Mouse (Mus musculus): Measurements from ENCODE around the gene Nisch. TPM values are rescaled to one million over a fixed set of nuclear protein-coding genes. Genes with fewer than 3 reads are reported as not detected.

The Nisch gene
- total RNA-seq, 1 experiment = 169 TPM

DNA sequence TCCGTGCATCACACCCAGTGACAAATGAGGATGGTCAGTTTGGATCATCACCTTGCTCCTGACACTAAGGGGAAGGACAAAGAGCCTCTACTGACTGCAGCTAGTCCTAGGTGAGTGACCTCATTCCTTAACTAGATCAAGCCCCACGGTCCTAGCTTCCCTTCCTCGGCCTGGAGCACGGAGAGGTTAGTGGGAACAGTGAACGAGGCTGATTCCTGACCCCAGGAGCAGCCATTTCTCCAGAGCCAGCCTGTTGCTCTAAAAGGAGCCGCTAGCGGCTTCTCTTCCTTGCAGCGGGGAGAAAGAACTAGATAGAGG lies 11.5 kb downstream of the Nisch start:
- Histone ChIP-seq H3K4me1 (ENCODE audit: control insufficient read depth in 2 of 2, insufficient read depth in 2 of 2, low read length in 2 of 2, poor library complexity in 1 of 2) (peaks cover 2 to 7% of the 10 kb centered on the region in 2 experiments; a peak in 2 of 4 replicates), H3K27ac (ENCODE audit: insufficient read depth, low read depth, low read length, poor library complexity, severe bottlenecking) (no peak overlapping the region), H3K36me3 (ENCODE audit: control insufficient read depth, insufficient read depth, low read length, poor library complexity, severe bottlenecking) (peaks cover 32% of the 10 kb centered on the region), H3K9ac (ENCODE audit: insufficient read depth, low read depth, low read length, poor library complexity, severe bottlenecking) (peak overlapping the region; percentile 99), H3K4me3 (ENCODE audit: insufficient read depth in 1 of 2, low read depth in 1 of 2, low read length in 2 of 2, poor library complexity in 1 of 2, severe bottlenecking in 1 of 2) (peak overlapping the region; percentile 90 to 98), H3K9me3 (ENCODE audit: control insufficient read depth, insufficient read depth, low read depth, low read length) (no peaks in the 10 kb centered on the region)
- DNase-seq (ENCODE audit: low read depth, low spot score) = no peak
- TF ChIP-seq CHD2 (IDR thresholded peaks at IDR 0.05; ENCODE audit: low read depth, low read length) (no peak), MAFK (IDR thresholded peaks at IDR 0.05; ENCODE audit: insufficient read depth, low read depth, low read length) (no peak), ZC3H11A (IDR thresholded peaks at IDR 0.05; ENCODE audit: borderline replicate concordance, low read depth, low read length) (no peak), ZNF384 (IDR thresholded peaks at IDR 0.05; ENCODE audit: low read depth, low read length) (no peak), HCFC1 (IDR thresholded peaks at IDR 0.05; ENCODE audit: borderline replicate concordance, insufficient read depth, low read length) (no peak)
- in situ Hi-C loops (cut with MboI; ENCODE audit: low sequenced_read_pairs in 2 of 2, unreplicated experiment in 2 of 2) = no loop called here

DNA sequence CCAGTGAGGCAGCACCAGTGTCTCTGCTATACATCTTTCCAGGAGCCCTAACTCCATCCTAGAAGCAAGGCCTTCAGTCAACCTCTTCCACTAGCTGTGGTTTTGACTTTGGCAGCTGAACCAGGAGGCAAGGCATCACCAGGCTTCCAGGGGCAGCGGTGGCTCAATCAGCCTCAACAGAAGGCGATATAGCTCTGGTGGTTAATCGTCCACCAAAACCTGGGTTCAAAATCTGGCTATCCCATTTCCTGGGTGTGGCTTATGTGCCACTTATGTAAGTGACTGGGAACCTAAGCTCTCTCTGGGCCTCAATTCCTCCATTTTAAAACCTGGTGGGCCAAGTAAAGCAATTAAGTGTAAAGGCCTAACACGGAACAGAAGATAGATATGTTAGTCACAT lies 11.9 kb downstream of the Nisch start:
- no peak for DNase-seq (ENCODE audit: low read depth, low spot score)
- H3K36me3 ChIP-seq (ENCODE audit: control insufficient read depth, insufficient read depth, low read length, poor library complexity, severe bottlenecking) = peaks cover 32% of the 10 kb centered on the region
- H3K4me1 ChIP-seq (ENCODE audit: control insufficient read depth in 2 of 2, insufficient read depth in 2 of 2, low read length in 2 of 2, poor library complexity in 1 of 2) = peaks cover 2 to 7% of the 10 kb centered on the region in 2 experiments; a peak in 2 of 4 replicates
- H3K9ac ChIP-seq (ENCODE audit: insufficient read depth, low read depth, low read length, poor library complexity, severe bottlenecking) = peak overlapping the region; percentile 99; the same call in 1 of the 2 replicates
- in situ Hi-C loops (cut with MboI; ENCODE audit: low sequenced_read_pairs in 2 of 2, unreplicated experiment in 2 of 2) = no loop called here
- H3K4me3 ChIP-seq (ENCODE audit: insufficient read depth in 1 of 2, low read depth in 1 of 2, low read length in 2 of 2, poor library complexity in 1 of 2, severe bottlenecking in 1 of 2) = peak overlapping the region; percentile 90 to 98
- no peak overlapping the region for H3K27ac ChIP-seq (ENCODE audit: insufficient read depth, low read depth, low read length, poor library complexity, severe bottlenecking)
- TF ChIP-seq MAFK (IDR thresholded peaks at IDR 0.05; ENCODE audit: insufficient read depth, low read depth, low read length) = no peak
- TF ChIP-seq ZNF384 (IDR thresholded peaks at IDR 0.05; ENCODE audit: low read depth, low read length) = no peak
- no peak for TF ChIP-seq ZC3H11A (IDR thresholded peaks at IDR 0.05; ENCODE audit: borderline replicate concordance, low read depth, low read length)
- no peak for TF ChIP-seq HCFC1 (IDR thresholded peaks at IDR 0.05; ENCODE audit: borderline replicate concordance, insufficient read depth, low read length)
- no peak for TF ChIP-seq CHD2 (IDR thresholded peaks at IDR 0.05; ENCODE audit: low read depth, low read length)
- H3K9me3 ChIP-seq (ENCODE audit: control insufficient read depth, insufficient read depth, low read depth, low read length) = no peaks in the 10 kb centered on the region

DNA sequence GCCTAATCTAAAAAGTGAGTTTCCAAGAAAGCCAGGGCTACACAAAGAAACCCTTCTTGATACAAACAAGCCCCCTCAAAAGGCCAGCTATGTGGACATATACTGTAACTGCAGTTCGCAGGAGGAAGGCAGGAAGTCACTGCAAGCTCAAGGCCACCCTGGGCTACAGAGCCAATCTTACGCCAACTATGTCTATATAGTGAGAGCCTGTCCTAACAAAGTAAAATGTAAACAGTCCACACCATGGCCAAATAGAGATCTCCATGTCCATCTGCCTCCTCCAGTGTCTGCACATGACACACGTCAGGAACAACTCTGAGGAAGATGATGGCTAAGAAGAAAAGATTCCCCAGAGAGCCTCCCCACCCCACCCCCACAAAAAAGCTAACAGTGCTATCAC lies 16.7 kb downstream of the Nisch start:
- Histone ChIP-seq H3K9ac (ENCODE audit: insufficient read depth, low read depth, low read length, poor library complexity, severe bottlenecking) (no peak overlapping the region), H3K9me3 (ENCODE audit: control insufficient read depth, insufficient read depth, low read depth, low read length) (no peaks in the 10 kb centered on the region), H3K4me1 (ENCODE audit: control insufficient read depth in 2 of 2, insufficient read depth in 2 of 2, low read length in 2 of 2, poor library complexity in 1 of 2) (peaks cover 2 to 5% of the 10 kb centered on the region in 2 experiments; a peak in 2 of 4 replicates), H3K36me3 (ENCODE audit: control insufficient read depth, insufficient read depth, low read length, poor library complexity, severe bottlenecking) (peaks cover 42% of the 10 kb centered on the region), H3K27ac (ENCODE audit: insufficient read depth, low read depth, low read length, poor library complexity, severe bottlenecking) (no peak overlapping the region), H3K4me3 (ENCODE audit: insufficient read depth in 1 of 2, low read depth in 1 of 2, low read length in 2 of 2, poor library complexity in 1 of 2, severe bottlenecking in 1 of 2) (no peak overlapping the region)
- DNase-seq (ENCODE audit: low read depth, low spot score) = no peak
- TF ChIP-seq MAFK (IDR thresholded peaks at IDR 0.05; ENCODE audit: insufficient read depth, low read depth, low read length) = no peak
- no peak for TF ChIP-seq HCFC1 (IDR thresholded peaks at IDR 0.05; ENCODE audit: borderline replicate concordance, insufficient read depth, low read length)
- no peak for TF ChIP-seq CHD2 (IDR thresholded peaks at IDR 0.05; ENCODE audit: low read depth, low read length)
- no peak for TF ChIP-seq ZNF384 (IDR thresholded peaks at IDR 0.05; ENCODE audit: low read depth, low read length)
- no peak for TF ChIP-seq ZC3H11A (IDR thresholded peaks at IDR 0.05; ENCODE audit: borderline replicate concordance, low read depth, low read length)
- in situ Hi-C loops (cut with MboI; ENCODE audit: low sequenced_read_pairs in 2 of 2, unreplicated experiment in 2 of 2) = no loop called here

DNA sequence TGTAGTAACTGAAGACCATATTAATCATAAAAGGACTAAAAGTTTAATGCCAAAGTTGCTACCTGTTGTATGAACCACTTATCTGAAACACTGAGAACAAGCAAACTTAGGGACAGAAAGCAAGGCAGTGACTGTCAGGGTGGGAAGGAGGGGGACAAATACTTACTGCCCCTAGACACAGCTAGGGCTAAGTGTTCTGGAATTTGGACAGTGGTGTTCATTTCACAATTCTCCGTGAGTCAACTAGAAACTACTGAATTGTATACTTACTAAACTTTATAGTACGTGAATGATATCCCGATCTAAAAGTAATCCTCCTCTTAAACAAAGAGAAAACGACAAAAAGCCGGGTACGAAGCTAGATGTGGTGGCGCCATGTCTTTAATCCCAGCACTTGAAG lies 17.1 kb downstream of the Nisch start:
- peaks cover 46% of the 10 kb centered on the region for H3K36me3 ChIP-seq (ENCODE audit: control insufficient read depth, insufficient read depth, low read length, poor library complexity, severe bottlenecking)
- TF ChIP-seq MAFK (IDR thresholded peaks at IDR 0.05; ENCODE audit: insufficient read depth, low read depth, low read length) (no peak), ZC3H11A (IDR thresholded peaks at IDR 0.05; ENCODE audit: borderline replicate concordance, low read depth, low read length) (no peak), HCFC1 (IDR thresholded peaks at IDR 0.05; ENCODE audit: borderline replicate concordance, insufficient read depth, low read length) (no peak), ZNF384 (IDR thresholded peaks at IDR 0.05; ENCODE audit: low read depth, low read length) (no peak), CHD2 (IDR thresholded peaks at IDR 0.05; ENCODE audit: low read depth, low read length) (no peak)
- H3K4me3 ChIP-seq (ENCODE audit: insufficient read depth in 1 of 2, low read depth in 1 of 2, low read length in 2 of 2, poor library complexity in 1 of 2, severe bottlenecking in 1 of 2) = no peak overlapping the region

More for the DNA sequence above, 17.1 kb downstream of the Nisch start:
- no peak overlapping the region for H3K9ac ChIP-seq (ENCODE audit: insufficient read depth, low read depth, low read length, poor library complexity, severe bottlenecking)
- peaks cover 0 to 2% of the 10 kb centered on the region in 2 experiments; a peak in 1 of 4 replicates for H3K4me1 ChIP-seq (ENCODE audit: control insufficient read depth in 2 of 2, insufficient read depth in 2 of 2, low read length in 2 of 2, poor library complexity in 1 of 2)
- H3K27ac ChIP-seq (ENCODE audit: insufficient read depth, low read depth, low read length, poor library complexity, severe bottlenecking) = no peak overlapping the region
- in situ Hi-C loops (cut with MboI; ENCODE audit: low sequenced_read_pairs in 2 of 2, unreplicated experiment in 2 of 2) = no loop called here
- DNase-seq (ENCODE audit: low read depth, low spot score) = no peak
- no peaks in the 10 kb centered on the region for H3K9me3 ChIP-seq (ENCODE audit: control insufficient read depth, insufficient read depth, low read depth, low read length)

Data from ES-E14 (cell line).